Mouse (Mus musculus): ENCODE data around the gene Tram2. TPM values are rescaled to one million over a fixed set of nuclear protein-coding genes. Genes with fewer than 3 reads are reported as not detected.
A peak's percentile ranks its signal among the peaks of the same experiment; 100 is the strongest.

Gene Tram2
- polyA plus RNA-seq (2012; rRNA removed) = 7.8 and 11.0 TPM in 2 replicates

GRCm38 (mm10) chr1:21079217-21079773 is at the start of gene Tram2:
Tram2 (minus strand) TSS chr1:21079229.
- peak; percentile 60 for DNase-seq (ENCODE audit: low read depth, low spot score)
- 1% methylated on average over 51 of the region's 52 CpGs for WGBS

DNA sequence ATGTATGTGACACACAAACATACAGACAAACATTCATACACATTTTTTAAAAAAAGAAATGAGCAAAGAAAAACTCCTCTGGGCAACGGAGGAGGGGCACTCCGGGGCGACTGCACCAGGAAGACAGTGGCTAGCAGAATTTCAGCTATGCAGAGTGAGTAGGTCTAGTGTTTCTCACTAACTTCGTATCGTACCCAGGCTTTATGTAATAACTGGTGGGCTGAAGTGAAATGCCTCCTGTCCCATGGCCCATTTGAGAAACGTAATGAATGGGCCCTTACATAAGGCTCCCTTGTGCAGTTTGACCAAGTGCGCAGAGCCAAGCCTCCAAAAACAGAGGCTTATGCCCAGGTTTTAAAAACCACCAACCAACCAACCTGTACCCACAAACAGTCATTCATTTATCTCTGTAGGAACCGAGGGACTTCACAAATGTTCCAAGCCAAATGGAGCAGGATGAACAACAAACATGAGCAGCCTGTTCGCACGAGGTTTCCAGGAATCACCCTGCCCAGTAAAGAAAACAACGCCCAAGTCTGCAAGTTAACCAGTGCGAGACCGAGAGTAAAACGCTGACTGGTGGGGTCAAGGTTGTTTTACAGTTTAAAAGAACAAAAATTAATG is 45.8 kb upstream of the Tram2 start:
- no peak for DNase-seq (ENCODE audit: low read depth, low spot score)
- whole genome bisulfite sequencing = 53% methylated on average over 14 of the region's 14 CpGs

GRCm38 (mm10) chr1:21103784-21104183 is 24.8 kb upstream of the Tram2 start:
- WGBS = 79% methylated on average over 4 of the region's 4 CpGs
- no peak for DNase-seq (ENCODE audit: low read depth, low spot score)

DNA sequence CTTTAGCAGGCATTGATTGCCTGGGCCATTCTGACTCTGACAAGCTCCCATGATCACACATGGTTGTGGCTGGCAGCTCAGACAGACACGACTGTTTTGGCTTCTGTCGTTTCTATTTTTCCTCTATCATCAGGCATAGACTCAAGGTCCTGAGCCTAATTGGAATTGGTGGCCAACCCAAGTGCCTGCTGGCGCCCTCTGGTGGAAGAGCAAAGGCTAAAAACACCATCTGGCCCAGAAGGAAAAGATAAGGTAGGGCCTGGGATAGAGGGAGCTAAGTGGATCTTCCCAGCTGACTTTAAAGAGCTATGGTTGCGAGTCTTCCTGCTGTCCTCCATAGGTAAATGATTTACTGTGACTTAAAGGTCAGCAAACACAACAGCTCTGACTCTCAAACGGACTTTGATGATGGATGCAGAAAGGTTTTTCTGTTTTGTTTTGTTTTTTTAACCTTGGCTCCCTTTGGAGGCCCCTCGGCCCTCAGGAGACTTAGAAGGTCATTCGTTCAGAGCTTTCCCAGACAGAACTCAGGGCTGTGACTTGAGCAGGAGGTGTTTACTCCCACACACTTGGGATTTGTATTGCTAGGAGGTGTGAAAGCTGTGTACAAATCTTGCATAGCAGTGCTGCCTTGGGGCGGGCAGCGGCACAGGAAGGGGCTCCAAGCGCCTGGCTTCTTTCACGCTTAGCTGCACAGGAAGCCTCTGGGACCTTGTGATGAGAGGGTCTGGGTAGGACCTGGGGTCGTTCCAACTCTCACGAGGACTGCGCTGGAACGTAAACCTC is 22.4 kb upstream of the Tram2 start:
- DNase-seq (ENCODE audit: low read depth, low spot score) = peak; percentile 43
- 27% methylated on average over 15 of the region's 15 CpGs for WGBS

DNA sequence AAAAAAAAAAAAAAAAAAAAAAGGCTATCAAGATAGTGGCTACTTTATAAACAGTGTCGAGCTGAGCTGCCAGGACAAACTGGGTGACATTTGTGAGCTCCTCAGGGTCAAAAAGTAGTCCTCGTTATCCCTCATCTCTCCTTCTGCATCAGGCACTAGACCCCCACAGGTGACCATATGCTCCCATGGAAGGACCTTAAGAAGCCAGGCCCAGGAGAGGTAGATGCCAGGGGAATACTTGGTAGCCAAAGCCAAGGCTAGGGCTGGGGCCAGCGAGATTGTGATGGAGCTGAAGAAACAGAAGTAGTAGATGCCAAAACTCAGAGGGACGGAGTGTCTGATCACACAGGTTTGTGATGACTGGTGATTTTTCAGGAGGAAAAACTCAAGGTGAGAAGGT is 21.7 kb upstream of the Tram2 start:
- WGBS = 88% methylated on average over 4 of the region's 4 CpGs
- DNase-seq (ENCODE audit: low read depth, low spot score) = no peak

DNA sequence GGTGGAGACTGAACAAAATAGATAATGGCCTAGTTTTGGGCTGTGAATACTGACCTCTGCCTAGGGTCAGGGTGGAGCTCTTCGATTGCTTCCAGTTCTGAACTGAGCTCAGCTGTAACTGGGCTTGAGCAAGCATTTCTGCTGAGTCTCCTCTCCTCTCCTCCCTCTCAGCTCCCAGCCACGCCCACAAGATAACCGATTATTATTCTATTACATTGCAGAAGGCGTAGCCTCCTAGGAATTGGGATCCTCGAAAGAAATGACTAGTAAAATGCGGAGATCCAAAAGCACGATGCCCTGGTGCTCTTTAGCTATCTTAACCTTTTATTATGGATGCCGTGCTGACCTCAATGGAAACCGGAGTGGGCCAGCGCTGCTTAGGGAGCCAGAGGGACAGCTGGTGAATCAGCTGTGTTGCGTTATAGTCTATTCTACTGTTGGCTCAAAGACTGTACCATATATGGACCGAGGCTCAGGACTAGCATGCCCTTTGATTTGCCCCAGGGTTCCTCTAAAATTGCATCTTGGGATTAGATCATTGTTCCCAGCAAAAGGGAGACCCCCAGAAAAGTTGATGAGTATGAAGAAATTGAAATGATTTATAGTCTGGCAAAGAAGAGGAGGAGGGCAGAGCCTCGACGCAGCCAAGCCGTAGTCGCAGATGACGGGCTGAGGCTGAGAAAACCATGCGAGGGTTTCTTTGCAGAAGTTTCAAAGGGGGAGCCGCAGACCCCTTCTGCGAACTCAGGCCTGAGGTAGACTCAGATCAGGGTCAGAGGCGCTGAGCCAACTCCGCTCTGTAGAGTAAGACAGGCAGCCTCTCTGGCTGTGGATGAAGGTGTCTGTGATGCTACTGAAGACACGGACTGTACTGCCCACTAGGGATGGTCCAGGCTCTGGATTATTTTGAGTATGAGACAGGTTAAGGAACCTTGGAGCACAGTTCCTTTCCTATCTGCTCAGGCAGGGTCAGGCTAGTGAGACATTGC is 18.3 kb upstream of the Tram2 start:
- WGBS = 74% methylated on average over 23 of the region's 23 CpGs
- no peak for DNase-seq (ENCODE audit: low read depth, low spot score)

DNA sequence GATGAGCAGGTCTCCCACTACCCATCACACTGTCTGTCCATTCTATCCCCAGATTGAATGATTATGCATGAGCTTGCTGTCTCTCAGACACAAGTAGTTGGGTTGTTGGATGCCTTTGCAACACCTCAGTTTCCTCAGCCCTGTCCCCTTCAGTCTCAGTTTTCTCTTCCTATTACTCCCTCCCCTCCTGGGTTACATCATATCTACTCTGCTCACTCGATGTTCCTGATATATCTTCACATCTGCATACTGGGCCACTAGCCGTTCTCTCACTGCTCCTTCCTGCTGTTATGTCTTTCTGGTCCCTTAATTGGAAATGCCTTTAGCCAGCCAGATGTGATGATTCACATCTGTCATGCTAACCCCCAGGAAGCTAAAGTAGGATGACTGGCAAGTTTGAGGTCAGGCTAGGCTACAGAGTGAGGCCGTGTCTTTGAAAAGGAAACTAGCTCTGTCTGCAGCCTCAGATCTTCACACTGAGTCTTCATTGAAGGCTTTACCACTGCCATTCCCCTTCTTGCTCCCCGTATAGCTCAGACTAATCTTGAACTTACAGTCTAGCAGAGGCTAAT is 15.7 kb upstream of the Tram2 start:
- 59% methylated on average over 4 of the region's 4 CpGs for WGBS
- DNase-seq (ENCODE audit: low read depth, low spot score) = no peak

DNA sequence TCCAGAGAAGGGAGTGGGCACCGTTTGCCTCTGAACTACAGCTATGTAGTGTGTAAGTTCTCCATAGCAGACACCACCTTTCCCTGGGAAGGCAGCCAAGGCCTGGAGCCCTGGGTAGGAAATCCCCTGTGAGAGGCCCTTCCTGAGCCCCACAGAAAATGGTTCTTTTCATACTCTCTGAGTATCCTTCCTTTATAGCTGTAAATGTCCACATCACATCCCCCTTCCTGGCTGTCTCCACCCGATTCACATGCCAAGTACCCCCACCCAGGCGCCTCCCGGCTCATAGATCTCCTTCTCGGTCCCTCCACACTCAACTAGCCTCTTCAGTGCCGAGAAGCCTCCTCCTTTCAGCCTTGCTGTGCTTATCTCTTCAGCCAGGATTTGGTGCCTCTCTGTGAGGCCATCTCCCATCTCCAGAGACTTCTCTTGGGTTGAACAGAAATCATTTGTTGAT is 10.7 kb upstream of the Tram2 start:
- WGBS = 36% methylated on average over 6 of the region's 6 CpGs
- no peak for DNase-seq (ENCODE audit: low read depth, low spot score)

DNA sequence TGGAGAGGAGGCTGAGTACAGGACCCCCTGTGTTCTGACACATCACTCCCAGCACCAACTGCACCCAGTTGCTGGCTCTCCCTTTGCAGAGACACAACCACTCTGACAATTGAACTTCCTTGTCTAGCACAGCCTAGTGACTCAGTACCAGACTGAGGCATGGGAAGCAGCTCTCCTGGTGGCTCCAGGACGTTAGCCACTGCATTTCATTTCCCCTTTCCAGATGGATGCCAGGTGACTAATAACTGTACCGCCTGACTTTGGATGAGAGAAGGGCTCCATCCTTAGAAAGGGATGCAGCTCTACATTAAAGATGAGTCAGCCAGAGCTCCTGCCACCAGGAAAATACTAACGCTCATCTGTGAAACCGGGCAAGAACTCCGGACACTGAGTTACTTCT is 7.3 kb upstream of the Tram2 start:
- no peak for DNase-seq (ENCODE audit: low read depth, low spot score)
- WGBS = 70% methylated on average over 5 of the region's 5 CpGs

- WGBS = 78% methylated on average over 2 of the region's 2 CpGs
- DNase-seq (ENCODE audit: low read depth, low spot score) = no peak
These were observed 5.6 kb upstream of the Tram2 start for GRCm38 (mm10) chr1:21084661-21085060.

DNA sequence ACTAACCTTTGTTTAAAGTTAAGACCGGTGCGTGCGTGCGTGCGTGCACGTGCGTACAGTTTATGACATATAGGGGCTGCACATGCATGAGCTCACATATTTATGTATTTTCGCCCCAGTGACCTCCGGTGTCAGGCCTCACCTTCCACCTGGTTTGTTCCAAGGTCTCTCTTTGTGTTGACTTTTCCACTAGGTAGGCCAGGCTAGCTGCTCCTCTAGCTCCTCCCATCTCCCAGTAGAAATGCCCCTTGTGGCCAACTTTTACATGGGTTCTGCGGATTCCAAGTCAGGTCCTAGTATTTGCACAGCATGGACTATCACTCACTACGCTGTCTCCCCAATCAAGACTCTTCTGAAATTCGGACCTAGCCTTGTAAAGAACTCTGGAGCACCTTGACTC is 1.3 kb upstream of the Tram2 start:
- 74% methylated on average over 12 of the region's 12 CpGs for WGBS
- no peak for DNase-seq (ENCODE audit: low read depth, low spot score)

GRCm38 (mm10) chr1:21078481-21079214 is 381 bp downstream of the Tram2 start:
- 2% methylated on average over 36 of the region's 36 CpGs for WGBS
- DNase-seq (ENCODE audit: low read depth, low spot score) = no peak

- DNase-seq (ENCODE audit: low read depth, low spot score) = no peak
- 69% methylated on average over 7 of the region's 7 CpGs for WGBS
These were observed 1.4 kb downstream of the Tram2 start for GRCm38 (mm10) chr1:21077619-21078018.

DNA sequence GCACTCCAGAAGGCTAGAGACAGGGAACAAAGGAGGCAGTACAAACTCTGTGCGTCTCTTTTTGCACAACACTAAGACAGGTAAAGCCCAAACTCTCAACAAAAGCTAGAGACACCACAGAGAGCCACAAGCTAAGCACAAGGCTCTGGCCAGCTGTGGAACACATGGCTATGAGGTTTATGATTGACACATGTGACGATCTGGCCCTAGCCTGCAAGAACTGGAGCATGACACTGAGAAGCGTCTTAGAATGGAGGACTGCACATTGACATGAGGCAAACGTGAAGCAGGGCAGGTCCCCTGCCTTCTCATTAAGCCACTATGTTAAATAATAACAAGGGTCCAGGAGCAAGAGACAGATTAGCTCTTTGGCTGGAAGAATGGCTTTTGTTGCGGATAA is 1.8 kb downstream of the Tram2 start:
- 68% methylated on average over 5 of the region's 5 CpGs for WGBS

GRCm38 (mm10) chr1:21075986-21076495 is 3.0 kb downstream of the Tram2 start:
- no peak for DNase-seq (ENCODE audit: low read depth, low spot score)
- 61% methylated on average over 6 of the region's 6 CpGs for WGBS

More for the DNA sequence above, 1.8 kb downstream of the Tram2 start:
- DNase-seq (ENCODE audit: low read depth, low spot score) = no peak

DNA sequence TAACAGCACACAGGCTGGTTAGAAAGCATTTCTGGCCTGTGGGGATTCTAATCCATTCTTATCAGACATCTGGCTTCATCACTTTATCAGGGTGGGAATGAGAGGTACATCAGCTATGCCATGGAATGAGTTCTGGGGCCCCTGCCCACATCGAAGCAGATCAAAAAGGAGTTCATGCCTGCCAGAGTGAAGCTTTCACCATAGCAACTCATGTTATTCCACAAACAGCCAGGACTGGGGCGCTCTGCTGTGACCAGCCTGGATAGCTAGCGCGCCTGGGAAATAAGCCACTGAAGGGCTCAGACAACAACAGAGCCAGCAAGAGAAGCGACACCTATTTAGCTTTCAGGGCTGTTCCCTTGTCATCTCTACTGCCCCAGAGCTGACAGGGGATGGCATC is 4.8 kb downstream of the Tram2 start:
- 70% methylated on average over 5 of the region's 5 CpGs for WGBS
- no peak for DNase-seq (ENCODE audit: low read depth, low spot score)

DNA sequence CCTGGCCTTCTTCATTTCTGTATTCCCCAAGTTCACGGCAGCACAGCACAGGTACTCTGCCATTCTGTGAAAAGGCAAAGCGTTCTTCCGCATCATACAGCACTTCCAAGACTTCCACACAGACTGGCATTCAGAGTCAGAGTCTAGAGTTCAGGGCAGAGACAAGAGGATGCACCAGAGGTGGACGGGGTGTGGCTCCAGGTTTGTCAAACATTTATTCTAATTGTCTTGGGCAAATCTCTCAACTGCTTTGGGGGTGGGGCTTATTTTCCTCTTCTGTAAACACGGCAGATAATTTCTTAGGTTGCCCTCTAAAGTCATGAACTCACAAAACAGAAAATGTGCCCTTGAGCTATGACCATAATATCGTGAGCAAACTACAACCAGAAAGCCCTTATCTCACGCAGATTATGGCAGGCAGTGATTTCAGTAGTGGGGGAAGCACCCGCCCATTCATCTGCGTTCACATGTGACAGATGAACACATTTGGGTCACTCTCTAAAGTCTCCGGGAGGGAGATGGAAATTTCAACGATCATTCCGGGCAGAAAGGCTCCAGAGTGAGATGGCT is 6.1 kb downstream of the Tram2 start:
- WGBS = 31% methylated on average over 12 of the region's 12 CpGs
- DNase-seq (ENCODE audit: low read depth, low spot score) = no peak

DNA sequence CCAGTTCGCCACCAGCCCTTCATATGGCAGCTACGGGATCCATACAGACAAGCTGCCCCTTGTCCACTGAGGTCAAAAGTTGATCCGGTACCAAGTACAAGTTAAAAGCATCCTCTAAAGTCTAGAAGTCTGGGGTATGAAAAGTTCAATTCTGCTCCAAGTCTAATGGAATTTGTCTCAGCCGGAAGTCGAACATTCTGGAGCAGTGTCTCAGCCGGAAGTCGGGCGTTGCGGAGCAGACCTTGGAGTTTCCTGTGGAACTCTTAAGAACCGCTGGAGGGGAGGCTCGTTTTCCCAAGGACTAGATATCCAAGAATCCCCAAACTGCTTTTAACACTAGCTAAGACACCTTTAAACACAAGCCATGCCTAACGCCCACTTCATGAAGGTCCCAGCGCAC is 8.4 kb downstream of the Tram2 start:
- 80% methylated on average over 13 of the region's 13 CpGs for WGBS
- DNase-seq (ENCODE audit: low read depth, low spot score) = no peak

Measured in large intestine, adult 2 months (tissue).